Mouse (Mus musculus) layer of hippocampus, adult 8-10 months (tissue): ENCODE measurements around the gene Foxp4. TPM values are rescaled to one million over a fixed set of nuclear protein-coding genes. Genes with fewer than 3 reads are reported as not detected.

Experiments
- DNase-seq, 2 experiments: peaks; one replicate each; pipeline ENCODE4 v3.0.0; 2022; ENCODE audit warnings: low spot score in 2 of 2
- total RNA-seq, 4 experiments: library from RNA; stranded (reverse); gene quantifications; 2 replicates each; pipeline ENCODE4 v1.2.4; 2022

The Foxp4 gene
- 10 to 100 TPM; 44.5 to 52.4 (median 49.1) TPM for total RNA-seq

- peak; percentile 42 to 56 for DNase-seq
Observed at GRCm38 (mm10) chr17:47924383-47925339, at the start of gene Foxp4. TSS of gene Foxp4 (minus strand) at chr17:47924645.

- DNase-seq, result peak in 1 of 2 experiments; percentile 28
Observed at GRCm38 (mm10) chr17:47973563-47974472, 49.4 kb upstream of the Foxp4 start.

GRCm38 (mm10) chr17:47965885-47966505 lies 41.5 kb upstream of the Foxp4 start:
- DNase-seq, result no peak

- no peak for DNase-seq
Observed at GRCm38 (mm10) chr17:47958046-47958790, 33.8 kb upstream of the Foxp4 start.

- no peak for DNase-seq
Observed at GRCm38 (mm10) chr17:47956486-47956885, 32.0 kb upstream of the Foxp4 start.

- no peak for DNase-seq
Observed at GRCm38 (mm10) chr17:47955054-47955741, 30.8 kb upstream of the Foxp4 start.

GRCm38 (mm10) chr17:47953231-47953630 lies 28.8 kb upstream of the Foxp4 start:
- DNase-seq, result no peak

- no peak for DNase-seq
Observed at GRCm38 (mm10) chr17:47952368-47953081, 28.1 kb upstream of the Foxp4 start.

- DNase-seq, result no peak
Observed at GRCm38 (mm10) chr17:47951452-47951851, 27.0 kb upstream of the Foxp4 start.

GRCm38 (mm10) chr17:47950831-47951230 lies 26.4 kb upstream of the Foxp4 start:
- DNase-seq, result no peak

- DNase-seq, result no peak
Observed at GRCm38 (mm10) chr17:47949441-47949840, 25.0 kb upstream of the Foxp4 start.

GRCm38 (mm10) chr17:47948753-47949152 lies 24.3 kb upstream of the Foxp4 start:
- no peak for DNase-seq

GRCm38 (mm10) chr17:47946921-47947420 lies 22.5 kb upstream of the Foxp4 start:
- DNase-seq, result no peak

GRCm38 (mm10) chr17:47946111-47946510 lies 21.7 kb upstream of the Foxp4 start:
- no peak for DNase-seq

- peak; percentile 11 to 21 for DNase-seq
Observed at GRCm38 (mm10) chr17:47943103-47943870, 18.8 kb upstream of the Foxp4 start.

- no peak for DNase-seq
Observed at GRCm38 (mm10) chr17:47942008-47942407, 17.6 kb upstream of the Foxp4 start.

- no peak for DNase-seq
Observed at GRCm38 (mm10) chr17:47938839-47939238, 14.4 kb upstream of the Foxp4 start.

- DNase-seq, result no peak
Observed at GRCm38 (mm10) chr17:47937926-47938600, 13.6 kb upstream of the Foxp4 start.
